Comparison of ENCODE assay signal across 12 mouse cellular contexts in genomic region chr12:9109806-9110205, GRCm38 (mm10).
"Had no signal": no experiment of that assay in that cellular context is flagged by ENCODE, and none has a peak within 500 bp of the region (broad histone marks: within the 10 kb centered on the region; RNA-seq: fewer than 3 reads in every experiment).

No protein-coding gene starts in this region.

- H3K36me3 ChIP-seq: liver, embryonic 13.5 days; midbrain, embryonic 10.5 days; midbrain, embryonic 13.5 days had no signal

- ATAC-seq: midbrain, embryonic 13.5 days; midbrain, embryonic 16.5 days had no signal

- DNase-seq: kidney, adult 18-20 months; kidney, adult 9 months; kidney, postnatal 14 days; left cerebral cortex, postnatal 4 days; liver, embryonic 13.5 days; lung, adult 2 months; thymus, adult 18-20 months; thymus, postnatal 36 days had no signal

- H3K27me3 ChIP-seq: liver, embryonic 13.5 days; midbrain, embryonic 13.5 days had no signal

- H3K9me3 ChIP-seq: liver, embryonic 13.5 days; midbrain, embryonic 10.5 days; midbrain, embryonic 13.5 days had no signal

- H3K4me1 ChIP-seq: liver, embryonic 13.5 days; midbrain, embryonic 10.5 days; midbrain, embryonic 13.5 days had no signal

- H3K27ac ChIP-seq: liver, embryonic 13.5 days; macrophage; midbrain, embryonic 10.5 days; midbrain, embryonic 13.5 days had no signal

- H3K9ac ChIP-seq: liver, embryonic 13.5 days; midbrain, embryonic 13.5 days had no signal

- H3K4me3 ChIP-seq: liver, embryonic 13.5 days; midbrain, embryonic 10.5 days; midbrain, embryonic 13.5 days had no signal

- H3K4me2 ChIP-seq: liver, embryonic 13.5 days; midbrain, embryonic 13.5 days had no signal
